Mouse (Mus musculus) neural tube, embryonic 11.5 days (tissue): ENCODE measurements at regions not wholly inside any gene's neighbourhood (a gene's known extent, or its start where the extent isn't known, plus 50 kb on each side); places are given as distances from the start of the nearest gene placed in this dataset.

ENCODE experiments used
- ATAC-seq: fragments of 200-750 bp; cut with Nextera tagmentation; 2 replicates; pipeline ENCODE4 v1.8.0; 2017; ENCODE audit warnings: moderate number of reproducible peaks, mild to moderate bottlenecking, moderate TSS enrichment, moderate library complexity; ENCODE audit not compliant: insufficient read depth, low FRiP score, low TSS enrichment
- DNase-seq: peaks from one replicate; pipeline ENCODE4 v3.0.0-alpha.2; 2015; ENCODE audit warnings: low spot score
- H3K27ac ChIP-seq: fragments of 300-500 bp; sonication (generic); 2 replicates; pipeline ENCODE4 v1.5.1; 2014; ENCODE audit warnings: low read depth, mild to moderate bottlenecking, low read length
- H3K27me3 ChIP-seq: fragments of 300-500 bp; sonication (generic); 2 replicates; pipeline ENCODE4 v1.6.1; 2014; ENCODE audit warnings: mild to moderate bottlenecking, low read length, mixed read lengths; ENCODE audit not compliant: control insufficient read depth, insufficient read depth
- H3K36me3 ChIP-seq: fragments of 300-500 bp; sonication (generic); 2 replicates; pipeline ENCODE4 v1.6.1; 2014; ENCODE audit warnings: mild to moderate bottlenecking, low read length, moderate library complexity, mixed read lengths; ENCODE audit not compliant: control insufficient read depth, insufficient read depth
- H3K4me1 ChIP-seq: fragments of 300-500 bp; sonication (generic); 2 replicates; pipeline ENCODE4 v1.6.1; 2014; ENCODE audit warnings: low read length, mixed read lengths; ENCODE audit not compliant: control insufficient read depth, insufficient read depth
- H3K4me2 ChIP-seq: fragments of 300-500 bp; sonication (generic); 2 replicates; pipeline ENCODE4 v1.6.1; 2014; ENCODE audit warnings: low read depth, mild to moderate bottlenecking, moderate library complexity
- H3K4me3 ChIP-seq: fragments of 300-500 bp; sonication (generic); 2 replicates; pipeline ENCODE4 v1.5.1; 2014; ENCODE audit warnings: low read depth, low read length
- H3K9ac ChIP-seq: fragments of 300-500 bp; sonication (generic); 2 replicates; pipeline ENCODE4 v1.6.1; 2014; ENCODE audit warnings: mild to moderate bottlenecking, low read length
- H3K9me3 ChIP-seq: fragments of 300-500 bp; sonication (generic); 2 replicates; pipeline ENCODE4 v1.6.1; 2016; ENCODE audit warnings: low read length; ENCODE audit not compliant: control insufficient read depth
- WGBS: fragments of 180-500 bp; shearing (Covaris S2); extraction: QIAGEN DNeasy Blood & Tissue Kit; methylation state at CpG from one replicate; pipeline ENCODE4 v1.1.7; 2014; 5-methylcytosine and 5-hydroxymethylcytosine counted together

GRCm38 (mm10) chr12:71618956-71619355, 211.9 kb upstream of the Daam1 start:
- WGBS = 86% methylated on average over 8 of the region's 8 CpGs
- Histone ChIP-seq H3K27me3 (no peaks in the 10 kb centered on the region), H3K4me1 (peaks cover 2% of the 10 kb centered on the region; the same call in 1 of the 2 replicates), H3K4me3 (no peak overlapping the region), H3K27ac (no peak overlapping the region), H3K36me3 (no peaks in the 10 kb centered on the region), H3K9ac (no peak overlapping the region), H3K9me3 (no peaks in the 10 kb centered on the region), H3K4me2 (no peak overlapping the region)
- ATAC-seq (no peak), DNase-seq (no peak)

GRCm38 (mm10) chr12:71619561-71619960, 211.3 kb upstream of the Daam1 start:
- WGBS = 40% methylated on average over 4 of the region's 4 CpGs

GRCm38 (mm10) chr12:71621542-71621941, 209.3 kb upstream of the Daam1 start:
- no peaks in the 10 kb centered on the region for H3K27me3 ChIP-seq
- H3K9ac ChIP-seq = no peak overlapping the region
- H3K4me2 ChIP-seq = no peak overlapping the region
- H3K27ac ChIP-seq = no peak overlapping the region
- no peak overlapping the region for H3K4me3 ChIP-seq
- WGBS = 41% methylated on average over 4 of the region's 4 CpGs
- no peaks in the 10 kb centered on the region for H3K36me3 ChIP-seq
- no peaks in the 10 kb centered on the region for H3K9me3 ChIP-seq
- peaks cover 2% of the 10 kb centered on the region; the same call in 1 of the 2 replicates for H3K4me1 ChIP-seq
- ATAC-seq = no peak
- no peak for DNase-seq

More at GRCm38 (mm10) chr12:71619561-71619960, 211.3 kb upstream of the Daam1 start:
- peaks cover 2% of the 10 kb centered on the region; the same call in 1 of the 2 replicates for H3K4me1 ChIP-seq
- no peaks in the 10 kb centered on the region for H3K36me3 ChIP-seq
- H3K27ac ChIP-seq = no peak overlapping the region
- no peak overlapping the region for H3K4me3 ChIP-seq
- ATAC-seq = no peak
- H3K9ac ChIP-seq = no peak overlapping the region
- no peaks in the 10 kb centered on the region for H3K27me3 ChIP-seq
- no peaks in the 10 kb centered on the region for H3K9me3 ChIP-seq
- no peak for DNase-seq
- no peak overlapping the region for H3K4me2 ChIP-seq

- DNase-seq (no peak), ATAC-seq (no peak)
- H3K27ac ChIP-seq = no peak overlapping the region
- no peak overlapping the region for H3K9ac ChIP-seq
- no peaks in the 10 kb centered on the region for H3K36me3 ChIP-seq
- no peaks in the 10 kb centered on the region for H3K27me3 ChIP-seq
- no peaks in the 10 kb centered on the region for H3K9me3 ChIP-seq
- WGBS = 90% methylated on average over 2 of the region's 2 CpGs
- peaks cover 2% of the 10 kb centered on the region; the same call in 1 of the 2 replicates for H3K4me1 ChIP-seq
- no peak overlapping the region for H3K4me3 ChIP-seq
- H3K4me2 ChIP-seq = no peak overlapping the region
These were observed 208.1 kb upstream of the Daam1 start for GRCm38 (mm10) chr12:71622761-71623160.

- Histone ChIP-seq H3K4me3 (no peak overlapping the region), H3K27me3 (no peaks in the 10 kb centered on the region), H3K36me3 (no peaks in the 10 kb centered on the region), H3K9ac (no peak overlapping the region), H3K4me1 (peaks cover 2% of the 10 kb centered on the region; the same call in 1 of the 2 replicates), H3K4me2 (no peak overlapping the region), H3K9me3 (no peaks in the 10 kb centered on the region), H3K27ac (no peak overlapping the region)
- WGBS = 93% methylated on average over 5 of the region's 5 CpGs
- ATAC-seq (no peak), DNase-seq (no peak)
These were observed 207.6 kb upstream of the Daam1 start for GRCm38 (mm10) chr12:71623271-71623670.

GRCm38 (mm10) chr12:71624076-71624475, 206.8 kb upstream of the Daam1 start:
- Histone ChIP-seq H3K4me3 (no peak overlapping the region), H3K36me3 (no peaks in the 10 kb centered on the region), H3K9ac (no peak overlapping the region), H3K27ac (no peak overlapping the region), H3K27me3 (no peaks in the 10 kb centered on the region), H3K9me3 (no peaks in the 10 kb centered on the region), H3K4me1 (peaks cover 2% of the 10 kb centered on the region; the same call in 1 of the 2 replicates), H3K4me2 (no peak overlapping the region)
- WGBS = 84% methylated on average over 8 of the region's 8 CpGs
- no peak for DNase-seq
- ATAC-seq = no peak

- 25% methylated on average over 6 of the region's 6 CpGs for WGBS
These were observed 206.2 kb upstream of the Daam1 start for GRCm38 (mm10) chr12:71624676-71625075.

GRCm38 (mm10) chr12:71625115-71625514, 205.8 kb upstream of the Daam1 start:
- Histone ChIP-seq H3K27ac (no peak overlapping the region), H3K4me1 (peaks cover under 1% of the 10 kb centered on the region; the same call in 1 of the 2 replicates), H3K4me3 (no peak overlapping the region), H3K36me3 (no peaks in the 10 kb centered on the region), H3K9ac (no peak overlapping the region), H3K4me2 (no peak overlapping the region), H3K27me3 (no peaks in the 10 kb centered on the region), H3K9me3 (no peaks in the 10 kb centered on the region)
- ATAC-seq (no peak), DNase-seq (no peak)
- WGBS = 51% methylated on average over 4 of the region's 4 CpGs

More at GRCm38 (mm10) chr12:71624676-71625075, 206.2 kb upstream of the Daam1 start:
- DNase-seq = no peak
- Histone ChIP-seq H3K27me3 (no peaks in the 10 kb centered on the region), H3K4me3 (no peak overlapping the region), H3K4me1 (peaks cover 2% of the 10 kb centered on the region; the same call in 1 of the 2 replicates), H3K9ac (no peak overlapping the region), H3K27ac (no peak overlapping the region), H3K9me3 (no peaks in the 10 kb centered on the region), H3K36me3 (no peaks in the 10 kb centered on the region), H3K4me2 (no peak overlapping the region)
- ATAC-seq = no peak

GRCm38 (mm10) chr12:71626801-71627200, 204.1 kb upstream of the Daam1 start:
- no peak overlapping the region for H3K4me3 ChIP-seq

More at GRCm38 (mm10) chr12:71626801-71627200, 204.1 kb upstream of the Daam1 start:
- Histone ChIP-seq H3K9me3 (no peaks in the 10 kb centered on the region), H3K4me2 (no peak overlapping the region), H3K4me1 (no peaks in the 10 kb centered on the region; the same call in 1 of the 2 replicates), H3K27me3 (no peaks in the 10 kb centered on the region), H3K9ac (no peak overlapping the region), H3K36me3 (no peaks in the 10 kb centered on the region), H3K27ac (no peak overlapping the region)
- 65% methylated on average over 4 of the region's 4 CpGs for WGBS
- ATAC-seq (no peak), DNase-seq (no peak)
